Mouse (Mus musculus): ENCODE data around the gene Jmy. TPM values are rescaled to one million over a fixed set of nuclear protein-coding genes. Genes with fewer than 3 reads are reported as not detected.
A peak's percentile ranks its signal among the peaks of the same experiment; 100 is the strongest.
"Not testable (repeated sequence)": the region's sequence is repeated elsewhere in the genome, so short reads cannot be mapped to it uniquely, and the experiment has no call there.

The Jmy gene
- polyA plus RNA-seq (2015; fragmentation: Nextera tagmentation; extraction: Ambion mirVana): 7.0 and 8.3 TPM in 2 replicates

GRCm38 (mm10) chr13:93499167-93499972, at the start of gene Jmy:
Jmy (minus strand) TSS chr13:93499808.
- H3K27me3 ChIP-seq: no peaks in the 10 kb centered on the region
- peak; percentile 94 for ATAC-seq (ENCODE audit: insufficient number of reproducible peaks, low FRiP score, low TSS enrichment, low read depth)
- H3K4me2 ChIP-seq (replicated peaks): peak within 1 kb of the TSS; percentile 67
- peaks cover 9% of the 10 kb centered on the region for H3K4me1 ChIP-seq
- peak within 1 kb of the TSS; percentile 92 for H3K27ac ChIP-seq (replicated peaks)
- H3K9ac ChIP-seq: peak within 1 kb of the TSS; percentile 85
- under 1% methylated on average over 102 of the region's 105 CpGs for WGBS
- no peaks in the 10 kb centered on the region for H3K9me3 ChIP-seq (replicated peaks)
- peak within 1 kb of the TSS; percentile 87 for H3K4me3 ChIP-seq (replicated peaks)
- H3K36me3 ChIP-seq: no peaks in the 10 kb centered on the region

- H3K36me3 ChIP-seq: no peaks in the 10 kb centered on the region
- H3K27me3 ChIP-seq: no peaks in the 10 kb centered on the region
- H3K4me1 ChIP-seq: no peaks in the 10 kb centered on the region
- ATAC-seq (ENCODE audit: insufficient number of reproducible peaks, low FRiP score, low TSS enrichment, low read depth): no peak
- WGBS: 62% methylated on average over 5 of the region's 5 CpGs
- no peak overlapping the region for H3K9ac ChIP-seq
- H3K9me3 ChIP-seq (replicated peaks): no peaks in the 10 kb centered on the region
- H3K27ac ChIP-seq (replicated peaks): no peak overlapping the region
- no peak overlapping the region for H3K4me2 ChIP-seq (replicated peaks)
- no peak overlapping the region for H3K4me3 ChIP-seq (replicated peaks)
Observed at GRCm38 (mm10) chr13:93547641-93548040, 48.0 kb upstream of the Jmy start.

GRCm38 (mm10) chr13:93546011-93546410, 46.4 kb upstream of the Jmy start:
- H3K27ac ChIP-seq (replicated peaks): no peak overlapping the region
- no peaks in the 10 kb centered on the region for H3K4me1 ChIP-seq
- no peak overlapping the region for H3K4me2 ChIP-seq (replicated peaks)
- no peak overlapping the region for H3K9ac ChIP-seq
- ATAC-seq (ENCODE audit: insufficient number of reproducible peaks, low FRiP score, low TSS enrichment, low read depth): no peak
- H3K9me3 ChIP-seq (replicated peaks): no peaks in the 10 kb centered on the region
- no peaks in the 10 kb centered on the region for H3K27me3 ChIP-seq
- H3K4me3 ChIP-seq (replicated peaks): no peak overlapping the region
- 37% methylated on average over 1 of the region's 1 CpGs for WGBS
- H3K36me3 ChIP-seq: no peaks in the 10 kb centered on the region

- ATAC-seq (ENCODE audit: insufficient number of reproducible peaks, low FRiP score, low TSS enrichment, low read depth): no peak
- Histone ChIP-seq H3K27me3 (no peaks in the 10 kb centered on the region), H3K27ac (replicated peaks) (no peak overlapping the region), H3K36me3 (no peaks in the 10 kb centered on the region), H3K4me2 (replicated peaks) (no peak overlapping the region), H3K9ac (no peak overlapping the region), H3K4me3 (replicated peaks) (no peak overlapping the region), H3K9me3 (replicated peaks) (no peaks in the 10 kb centered on the region), H3K4me1 (no peaks in the 10 kb centered on the region)
Observed at GRCm38 (mm10) chr13:93544274-93544673, 44.7 kb upstream of the Jmy start.

- Histone ChIP-seq H3K27me3 (no peaks in the 10 kb centered on the region), H3K4me1 (no peaks in the 10 kb centered on the region), H3K4me2 (replicated peaks) (no peak overlapping the region), H3K9me3 (replicated peaks) (no peaks in the 10 kb centered on the region), H3K27ac (replicated peaks) (no peak overlapping the region), H3K9ac (no peak overlapping the region), H3K36me3 (no peaks in the 10 kb centered on the region), H3K4me3 (replicated peaks) (no peak overlapping the region)
- WGBS: 89% methylated on average over 4 of the region's 4 CpGs
- no peak for ATAC-seq (ENCODE audit: insufficient number of reproducible peaks, low FRiP score, low TSS enrichment, low read depth)
Observed at GRCm38 (mm10) chr13:93539311-93539710, 39.7 kb upstream of the Jmy start.

GRCm38 (mm10) chr13:93518753-93519319, 19.2 kb upstream of the Jmy start:
- H3K4me2 ChIP-seq (replicated peaks): no peak overlapping the region
- H3K27me3 ChIP-seq: no peaks in the 10 kb centered on the region
- peak; percentile 89 for ATAC-seq (ENCODE audit: insufficient number of reproducible peaks, low FRiP score, low TSS enrichment, low read depth)
- H3K9ac ChIP-seq: no peak overlapping the region
- WGBS: 30% methylated on average over 2 of the region's 2 CpGs
- no peaks in the 10 kb centered on the region for H3K36me3 ChIP-seq
- peaks cover 12% of the 10 kb centered on the region; the same call in 1 of the 2 replicates for H3K4me1 ChIP-seq
- H3K4me3 ChIP-seq (replicated peaks): no peak overlapping the region
- H3K9me3 ChIP-seq (replicated peaks): no peaks in the 10 kb centered on the region
- 0 out of 2 replicates have a peak overlapping the region, but pooled peaks have one; percentile 44 for H3K27ac ChIP-seq (replicated peaks)

- ATAC-seq (ENCODE audit: insufficient number of reproducible peaks, low FRiP score, low TSS enrichment, low read depth): no peak
- Histone ChIP-seq H3K27me3 (no peaks in the 10 kb centered on the region), H3K4me1 (peaks cover 12% of the 10 kb centered on the region; the same call in 1 of the 2 replicates), H3K36me3 (no peaks in the 10 kb centered on the region), H3K4me3 (replicated peaks) (no peak overlapping the region), H3K9me3 (replicated peaks) (no peaks in the 10 kb centered on the region), H3K9ac (no peak overlapping the region), H3K4me2 (replicated peaks) (no peak overlapping the region), H3K27ac (replicated peaks) (no peak overlapping the region)
Observed at GRCm38 (mm10) chr13:93517223-93517622, 17.6 kb upstream of the Jmy start.

- Histone ChIP-seq H3K36me3 (no peaks in the 10 kb centered on the region), H3K27me3 (no peaks in the 10 kb centered on the region), H3K9ac (no peak overlapping the region), H3K4me3 (replicated peaks) (no peak overlapping the region), H3K27ac (replicated peaks) (no peak overlapping the region), H3K4me2 (replicated peaks) (no peak overlapping the region), H3K9me3 (replicated peaks) (no peaks in the 10 kb centered on the region), H3K4me1 (peaks cover 21% of the 10 kb centered on the region)
- ATAC-seq (ENCODE audit: insufficient number of reproducible peaks, low FRiP score, low TSS enrichment, low read depth): no peak
- 86% methylated on average over 10 of the region's 10 CpGs for WGBS
Observed at GRCm38 (mm10) chr13:93514000-93514795, 14.6 kb upstream of the Jmy start.

- no peaks in the 10 kb centered on the region for H3K27me3 ChIP-seq
- H3K27ac ChIP-seq (replicated peaks): peak overlapping the region; percentile 51; the same call in 1 of the 2 replicates
- no peak overlapping the region for H3K4me2 ChIP-seq (replicated peaks)
- H3K4me1 ChIP-seq: peaks cover 9% of the 10 kb centered on the region; the same call in 1 of the 2 replicates
- H3K9me3 ChIP-seq (replicated peaks): no peaks in the 10 kb centered on the region
- no peak overlapping the region for H3K4me3 ChIP-seq (replicated peaks)
- WGBS: 52% methylated on average over 16 of the region's 16 CpGs
- H3K9ac ChIP-seq: no peak overlapping the region
- no peak for ATAC-seq (ENCODE audit: insufficient number of reproducible peaks, low FRiP score, low TSS enrichment, low read depth)
- no peaks in the 10 kb centered on the region for H3K36me3 ChIP-seq
Observed at GRCm38 (mm10) chr13:93510447-93511180, 11.0 kb upstream of the Jmy start.

GRCm38 (mm10) chr13:93506920-93507319, 7.3 kb upstream of the Jmy start:
- not testable (repeated sequence) for H3K27ac ChIP-seq (replicated peaks); ATAC-seq (ENCODE audit: insufficient number of reproducible peaks, low FRiP score, low TSS enrichment, low read depth); H3K9ac ChIP-seq; H3K4me2 ChIP-seq (replicated peaks); H3K4me1 ChIP-seq; H3K27me3 ChIP-seq; H3K4me3 ChIP-seq (replicated peaks); H3K36me3 ChIP-seq; H3K9me3 ChIP-seq (replicated peaks)
- 86% methylated on average over 5 of the region's 5 CpGs for WGBS

GRCm38 (mm10) chr13:93501724-93502123, 2.1 kb upstream of the Jmy start:
- Histone ChIP-seq H3K4me3 (replicated peaks) (no peak overlapping the region), H3K27ac (replicated peaks) (no peak overlapping the region), H3K27me3 (no peaks in the 10 kb centered on the region), H3K4me2 (replicated peaks) (no peak overlapping the region), H3K9me3 (replicated peaks) (no peaks in the 10 kb centered on the region), H3K9ac (no peak overlapping the region), H3K36me3 (no peaks in the 10 kb centered on the region), H3K4me1 (0 out of 2 replicates have a peak, but pooled peaks cover 3% of the 10 kb centered on the region)
- WGBS: 44% methylated on average over 4 of the region's 4 CpGs
- no peak for ATAC-seq (ENCODE audit: insufficient number of reproducible peaks, low FRiP score, low TSS enrichment, low read depth)

Data from embryonic facial prominence, embryonic 15.5 days (tissue).